Mouse (Mus musculus) midbrain, embryonic 16.5 days (tissue): ENCODE measurements around the gene Cntfr. TPM values are rescaled to one million over a fixed set of nuclear protein-coding genes. Genes with fewer than 3 reads are reported as not detected.

Experiments used
- ATAC-seq: fragments of 200-750 bp; cut with Nextera tagmentation; 2 replicates; pipeline ENCODE4 v1.8.0; 2017; ENCODE audit warnings: moderate TSS enrichment
- H3K27ac ChIP-seq: fragments of 300-500 bp; sonication (generic); 2 replicates; pipeline ENCODE4 v1.5.1; 2014; ENCODE audit warnings: mild to moderate bottlenecking, low read length, mixed read lengths
- H3K27me3 ChIP-seq: fragments of 300-500 bp; sonication (generic); 2 replicates; pipeline ENCODE4 v1.6.1; 2014; ENCODE audit warnings: low read depth, low read length, mixed read lengths; ENCODE audit not compliant: control insufficient read depth, insufficient read depth
- H3K36me3 ChIP-seq: fragments of 300-500 bp; sonication (generic); 2 replicates; pipeline ENCODE4 v1.6.1; 2014; ENCODE audit warnings: mild to moderate bottlenecking, low read length, moderate library complexity, mixed read lengths; ENCODE audit not compliant: control insufficient read depth, insufficient read depth
- H3K4me1 ChIP-seq: fragments of 300-500 bp; sonication (generic); 2 replicates; pipeline ENCODE4 v1.6.1; 2014; ENCODE audit warnings: mild to moderate bottlenecking, low read length, mixed read lengths; ENCODE audit not compliant: control insufficient read depth, insufficient read depth
- H3K4me2 ChIP-seq: fragments of 300-500 bp; sonication (generic); 2 replicates; pipeline ENCODE4 v1.6.1; 2014; ENCODE audit warnings: mild to moderate bottlenecking, low read length, mixed read lengths
- H3K4me3 ChIP-seq: fragments of 300-500 bp; sonication (generic); 2 replicates; pipeline ENCODE4 v1.5.1; 2014; ENCODE audit warnings: low read depth, mild to moderate bottlenecking, low read length, moderate library complexity, mixed read lengths
- H3K9ac ChIP-seq: fragments of 300-500 bp; sonication (generic); 2 replicates; pipeline ENCODE4 v1.6.1; 2014; ENCODE audit warnings: low read depth, low read length, mixed read lengths
- H3K9me3 ChIP-seq: fragments of 300-500 bp; sonication (generic); replicated peaks from 2 replicates; pipeline ENCODE4 v1.6.1; 2014; ENCODE audit warnings: mild to moderate bottlenecking, low read length, mixed read lengths; ENCODE audit not compliant: control insufficient read depth, poor library complexity, severe bottlenecking
- WGBS: fragments of 180-500 bp; shearing (Covaris S2); extraction: QIAGEN DNeasy Blood & Tissue Kit; methylation state at CpG from one replicate; pipeline ENCODE4 v1.1.7; 2014; 5-methylcytosine and 5-hydroxymethylcytosine counted together
- polyA plus RNA-seq: library from polyadenylated mRNA; unstranded; fragments of >200 nt; fragmentation: Nextera tagmentation; extraction: Ambion mirVana; gene quantifications from 2 replicates; pipeline ENCODE4 v1.2.1, GENCODE M21; 2015

The Cntfr gene
- polyA plus RNA-seq, 1 experiment from 2014 or later: 28.3 TPM

GRCm38 (mm10) chr4:41676248-41677005 is 20.5 kb downstream of the Cntfr start:
- Histone ChIP-seq H3K27me3 (no peaks in the 10 kb centered on the region), H3K9ac (0 out of 2 replicates have a peak overlapping the region, but pooled peaks have one; percentile 32), H3K36me3 (no peaks in the 10 kb centered on the region), H3K9me3 (no peaks in the 10 kb centered on the region), H3K4me3 (no peak overlapping the region), H3K4me2 (no peak overlapping the region), H3K27ac (peak overlapping the region; percentile 62), H3K4me1 (peaks cover 51% of the 10 kb centered on the region)
- WGBS: 61% methylated on average over 17 of the region's 17 CpGs
- no peak for ATAC-seq

- peaks cover 45% of the 10 kb centered on the region for H3K4me1 ChIP-seq
- no peak overlapping the region for H3K27ac ChIP-seq
Observed at GRCm38 (mm10) chr4:41673186-41673585, 23.7 kb downstream of the Cntfr start.

GRCm38 (mm10) chr4:41672522-41672963 is 24.3 kb downstream of the Cntfr start:
- Histone ChIP-seq H3K4me1 (peaks cover 40% of the 10 kb centered on the region), H3K27ac (peak overlapping the region; percentile 60; the same call in 1 of the 2 replicates), H3K9ac (peak overlapping the region; percentile 33; the same call in 1 of the 2 replicates), H3K36me3 (no peaks in the 10 kb centered on the region), H3K9me3 (no peaks in the 10 kb centered on the region), H3K27me3 (no peaks in the 10 kb centered on the region), H3K4me3 (no peak overlapping the region), H3K4me2 (no peak overlapping the region)
- WGBS: 26% methylated on average over 8 of the region's 8 CpGs
- no peak for ATAC-seq

More at GRCm38 (mm10) chr4:41673186-41673585, 23.7 kb downstream of the Cntfr start:
- H3K27me3 ChIP-seq: no peaks in the 10 kb centered on the region
- H3K4me2 ChIP-seq: no peak overlapping the region
- no peak for ATAC-seq
- H3K4me3 ChIP-seq: no peak overlapping the region
- H3K9me3 ChIP-seq: no peaks in the 10 kb centered on the region
- no peak overlapping the region for H3K9ac ChIP-seq
- no peaks in the 10 kb centered on the region for H3K36me3 ChIP-seq
- 34% methylated on average over 19 of the region's 19 CpGs for WGBS

- H3K27me3 ChIP-seq: no peaks in the 10 kb centered on the region
- WGBS: 5% methylated on average over 7 of the region's 8 CpGs
- H3K9ac ChIP-seq: peak overlapping the region; percentile 33; the same call in 1 of the 2 replicates
- no peak overlapping the region for H3K27ac ChIP-seq
- H3K36me3 ChIP-seq: no peaks in the 10 kb centered on the region
- no peak overlapping the region for H3K4me3 ChIP-seq
- H3K9me3 ChIP-seq: no peaks in the 10 kb centered on the region
- peak; percentile 47 for ATAC-seq
- no peak overlapping the region for H3K4me2 ChIP-seq
- H3K4me1 ChIP-seq: peaks cover 34% of the 10 kb centered on the region
Observed at GRCm38 (mm10) chr4:41671963-41672480, 24.9 kb downstream of the Cntfr start.

- H3K4me3 ChIP-seq: no peak overlapping the region
- 0 out of 2 replicates have a peak overlapping the region, but pooled peaks have one; percentile 33 for H3K9ac ChIP-seq
- no peaks in the 10 kb centered on the region for H3K9me3 ChIP-seq
- H3K4me1 ChIP-seq: peaks cover 29% of the 10 kb centered on the region
- peak; percentile 2; the same call in 1 of the 2 replicates for ATAC-seq
- H3K27ac ChIP-seq: no peak overlapping the region
- WGBS: 33% methylated on average over 5 of the region's 5 CpGs
- no peaks in the 10 kb centered on the region for H3K36me3 ChIP-seq
- no peak overlapping the region for H3K4me2 ChIP-seq
- H3K27me3 ChIP-seq: no peaks in the 10 kb centered on the region
Observed at GRCm38 (mm10) chr4:41671500-41671899, 25.4 kb downstream of the Cntfr start.

- no peak for ATAC-seq
- Histone ChIP-seq H3K27me3 (no peaks in the 10 kb centered on the region), H3K4me1 (peaks cover 22% of the 10 kb centered on the region), H3K9ac (no peak overlapping the region), H3K4me3 (no peak overlapping the region), H3K9me3 (no peaks in the 10 kb centered on the region), H3K4me2 (no peak overlapping the region), H3K27ac (no peak overlapping the region), H3K36me3 (no peaks in the 10 kb centered on the region)
- WGBS: 74% methylated on average over 18 of the region's 18 CpGs
Observed at GRCm38 (mm10) chr4:41670836-41671235, 26.1 kb downstream of the Cntfr start.

GRCm38 (mm10) chr4:41666646-41667045 is 30.2 kb downstream of the Cntfr start:
- ATAC-seq: no peak
- Histone ChIP-seq H3K27me3 (no peaks in the 10 kb centered on the region), H3K9me3 (no peaks in the 10 kb centered on the region), H3K27ac (no peak overlapping the region), H3K4me3 (no peak overlapping the region), H3K4me1 (peaks cover 7% of the 10 kb centered on the region; the same call in 1 of the 2 replicates), H3K4me2 (no peak overlapping the region), H3K9ac (no peak overlapping the region), H3K36me3 (no peaks in the 10 kb centered on the region)
- 88% methylated on average over 11 of the region's 11 CpGs for WGBS

- Histone ChIP-seq H3K36me3 (no peaks in the 10 kb centered on the region), H3K4me2 (no peak overlapping the region), H3K27me3 (no peaks in the 10 kb centered on the region), H3K4me1 (peaks cover 6% of the 10 kb centered on the region; the same call in 1 of the 2 replicates), H3K27ac (no peak overlapping the region), H3K9ac (peak overlapping the region; percentile 34; the same call in 1 of the 2 replicates), H3K9me3 (no peaks in the 10 kb centered on the region), H3K4me3 (no peak overlapping the region)
- no peak for ATAC-seq
- 8% methylated on average over 5 of the region's 8 CpGs for WGBS
Observed at GRCm38 (mm10) chr4:41665009-41665675, 31.7 kb downstream of the Cntfr start.
